Mouse (Mus musculus) cerebellum, postnatal 4 days (tissue): ENCODE measurements around the gene Smtnl2.
"Not testable (repeated sequence)": the region's sequence is repeated elsewhere in the genome, so short reads cannot be mapped to it uniquely, and the experiment has no call there.

ENCODE experiments used
- DNase-seq, 2 experiments: peaks; one replicate each; pipeline ENCODE4 v3.0.0; 2022; ENCODE audit warnings: low spot score in 2 of 2, mixed read lengths in 1 of 2

Gene Smtnl2

DNA sequence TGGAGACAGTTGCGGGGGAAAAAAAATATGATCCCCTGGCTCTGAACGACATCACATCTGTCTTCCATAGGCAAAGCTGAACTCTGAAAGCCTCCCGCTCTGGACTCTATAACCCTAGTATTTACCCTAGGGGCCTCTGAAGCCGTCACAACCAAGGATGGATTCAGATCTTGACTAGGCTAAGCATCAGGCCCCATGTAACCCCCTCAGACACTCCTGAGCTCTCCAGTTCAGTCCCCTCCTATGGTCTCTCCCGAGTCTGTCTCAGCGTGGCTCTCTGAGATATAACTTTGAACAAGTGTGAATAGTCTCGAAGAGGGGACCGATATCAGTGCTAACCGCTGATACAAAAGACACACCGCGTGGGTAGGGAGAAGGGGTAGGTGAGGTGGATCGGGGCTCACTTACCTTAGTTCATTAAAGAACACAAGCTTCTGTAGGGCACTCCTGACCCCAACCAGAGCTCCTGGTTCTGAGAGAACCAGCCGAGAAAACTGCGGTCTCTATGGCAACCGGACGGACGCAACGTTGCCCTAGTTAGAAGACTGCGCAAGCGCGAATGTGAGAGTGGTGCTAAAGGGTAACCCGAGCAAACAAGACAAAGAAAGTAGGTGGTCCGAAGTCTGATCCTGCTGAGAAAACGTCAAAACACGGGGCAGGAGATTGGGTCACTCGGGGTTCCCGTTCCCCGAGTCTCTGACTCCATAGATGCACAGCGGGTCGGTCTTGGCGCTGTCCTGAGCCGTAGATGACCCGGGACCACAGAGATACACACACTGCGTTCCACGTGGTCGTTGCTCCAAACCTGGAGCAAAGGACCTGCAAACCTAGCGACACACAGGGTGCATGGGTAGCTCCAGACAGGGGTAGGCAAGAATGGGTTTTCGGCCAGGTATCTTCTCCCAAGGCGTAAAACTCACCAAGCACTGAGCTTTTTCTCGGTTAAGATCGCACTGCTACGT lies 49.8 kb downstream of the Smtnl2 start:
- peak in 1 of 2 experiments; percentile 68 for DNase-seq

GRCm38 (mm10) chr11:72354971-72355728 lies 56.4 kb downstream of the Smtnl2 start:
- peak; percentile 65 to 81 for DNase-seq

GRCm38 (mm10) chr11:72353186-72353585 lies 58.3 kb downstream of the Smtnl2 start:
- no peak for DNase-seq

- no peak for DNase-seq
Observed at GRCm38 (mm10) chr11:72352272-72352671, 59.2 kb downstream of the Smtnl2 start.

DNA sequence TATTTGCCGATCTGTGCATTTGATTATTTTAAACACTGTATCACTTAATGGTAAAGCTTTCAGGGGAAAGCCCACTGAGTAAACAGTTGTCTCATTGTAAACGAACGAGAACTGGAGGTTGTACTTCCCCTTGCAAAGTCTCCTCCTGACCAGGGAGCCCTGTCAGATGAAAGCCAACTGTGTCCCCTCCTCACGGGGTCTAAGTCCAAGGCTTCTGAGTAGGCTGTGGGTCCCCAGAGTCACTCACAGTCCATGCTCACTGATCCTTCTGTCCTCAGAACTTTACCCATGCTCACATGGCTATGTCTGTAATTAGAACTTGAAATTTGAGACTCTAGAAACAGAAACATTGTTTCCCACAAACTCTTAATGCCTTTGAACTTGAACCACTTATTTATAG lies 61.9 kb downstream of the Smtnl2 start:
- DNase-seq: no peak

DNA sequence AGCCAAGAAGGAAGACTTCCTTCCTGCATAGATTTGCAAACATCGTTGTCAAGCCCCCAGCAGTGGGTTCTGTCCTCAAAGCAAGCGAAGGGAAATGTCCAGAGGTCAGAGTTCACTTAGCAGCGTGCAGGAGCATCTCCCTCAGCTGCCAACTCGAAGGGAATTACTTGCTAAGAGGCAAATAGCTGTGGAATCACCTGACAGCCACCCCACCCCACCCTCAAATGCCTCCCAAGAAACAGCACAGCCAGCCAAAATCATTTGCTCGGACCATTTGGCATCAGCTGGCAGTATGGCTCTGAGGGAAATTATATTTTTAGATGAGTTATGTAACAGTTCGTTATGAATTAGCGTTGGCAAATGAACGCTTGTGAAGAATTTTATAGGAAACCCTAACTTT lies 62.5 kb downstream of the Smtnl2 start:
- no peak for DNase-seq

DNA sequence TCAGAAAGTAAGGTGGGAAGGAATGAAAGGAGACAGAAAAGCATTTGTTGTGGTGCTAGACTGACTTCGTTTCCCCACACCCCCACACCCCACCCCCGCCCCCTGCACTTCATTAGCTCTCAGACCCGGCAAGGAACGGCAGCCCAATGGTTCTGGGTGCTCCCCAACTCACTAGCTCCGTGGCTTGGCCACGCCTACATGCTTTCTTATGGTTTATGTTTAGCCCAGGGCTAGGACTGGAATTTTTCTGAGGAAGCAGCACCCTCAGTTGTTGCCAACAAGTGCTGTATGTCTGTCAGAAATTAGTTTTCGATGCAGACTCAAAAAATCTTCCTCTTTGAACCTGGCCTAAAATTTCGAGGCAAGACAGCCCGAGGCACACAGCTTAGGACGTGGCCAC lies 63.0 kb downstream of the Smtnl2 start:
- DNase-seq: no peak

DNA sequence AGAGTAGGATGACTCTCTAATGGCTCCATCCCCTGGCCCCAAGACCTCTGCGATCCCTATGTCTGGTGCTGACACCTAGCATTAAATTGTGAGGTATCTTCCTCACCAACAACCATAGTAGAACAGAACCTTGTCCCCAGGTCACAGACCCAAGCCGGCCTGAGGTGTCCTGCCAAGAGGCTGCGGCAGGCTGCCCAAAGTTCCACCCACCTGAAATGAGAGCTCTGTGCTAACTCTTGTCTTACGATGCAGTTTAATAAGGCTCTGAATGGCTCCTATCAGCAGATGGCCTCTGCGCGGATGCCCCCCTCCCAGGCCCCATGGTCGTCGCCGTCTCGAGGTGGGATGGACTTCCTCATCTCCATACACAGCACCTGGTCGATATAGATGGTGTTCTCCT lies 67.0 kb downstream of the Smtnl2 start:
- DNase-seq: no peak

DNA sequence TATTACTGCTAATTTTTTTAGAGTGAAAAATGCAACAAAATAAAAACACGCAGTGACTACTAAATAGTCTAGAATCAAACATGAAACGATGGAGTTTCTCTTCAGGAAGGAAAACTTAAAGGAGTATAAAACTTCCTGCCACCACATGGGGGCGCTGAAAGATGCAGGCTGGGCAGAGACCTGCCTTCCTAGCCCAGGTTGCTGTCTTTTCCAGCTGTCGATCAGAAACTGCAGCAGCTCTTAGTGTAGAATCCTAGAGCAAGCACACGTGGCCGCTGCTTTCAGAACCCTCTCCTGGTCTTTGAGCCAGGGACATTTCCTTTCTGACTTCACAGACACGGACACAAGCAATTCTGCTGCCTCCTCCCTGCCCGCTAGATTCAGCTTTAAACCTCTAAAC lies 67.6 kb downstream of the Smtnl2 start:
- DNase-seq: peak in 1 of 2 experiments; percentile 66

GRCm38 (mm10) chr11:72343238-72343625 lies 68.3 kb downstream of the Smtnl2 start:
- DNase-seq: not testable (repeated sequence)

DNA sequence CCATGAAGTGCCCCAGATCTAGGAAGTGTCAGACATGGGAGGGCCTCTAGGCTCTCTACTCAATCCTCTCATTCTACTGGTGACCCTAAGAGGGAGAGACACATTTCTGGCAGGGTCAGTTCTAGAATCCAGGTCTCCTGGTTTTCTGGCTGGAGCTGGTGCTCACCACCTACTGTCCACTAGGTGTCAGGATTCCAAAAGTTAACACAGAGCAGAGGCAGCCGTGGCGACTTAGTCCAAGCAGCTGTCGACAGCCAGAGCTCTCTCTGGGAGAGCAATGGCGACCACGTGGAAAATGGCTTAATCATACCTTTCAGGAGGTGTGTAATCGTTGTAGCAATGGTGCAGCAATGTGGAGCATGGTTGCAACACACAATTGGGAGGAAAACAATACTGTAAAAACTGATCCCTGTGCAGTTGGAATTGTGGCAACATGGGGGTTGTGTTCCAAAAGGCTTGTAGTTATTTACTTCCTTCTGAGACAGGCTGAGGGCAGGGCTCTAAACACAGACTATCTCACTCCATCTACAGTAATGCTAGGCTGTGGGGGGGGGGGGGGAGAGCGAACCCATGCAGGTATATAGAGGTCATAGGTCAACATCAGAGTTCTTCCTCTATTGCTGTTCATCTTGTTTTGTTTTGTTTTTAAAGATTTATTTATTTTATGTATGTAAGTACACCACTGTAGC lies 68.8 kb downstream of the Smtnl2 start:
- DNase-seq: peak in 1 of 2 experiments; percentile 62

GRCm38 (mm10) chr11:72339716-72340115 lies 71.8 kb downstream of the Smtnl2 start:
- DNase-seq: no peak
